Mouse (Mus musculus): ENCODE measurements around the gene Pakap.

GRCm38 (mm10) chr4:57601458-57601835 lies 33.5 kb downstream of the Pakap start:
- TF ChIP-seq CTCF (IDR thresholded peaks at IDR 0.05; ENCODE audit: extremely low read depth, insufficient read length, insufficient replicate concordance, low read depth, low read length): no peak
- TF ChIP-seq POLR2A (IDR thresholded peaks at IDR 0.05; ENCODE audit: low read depth, low read length): no peak

Data from small intestine, adult 2 months (tissue).